ENCODE assay signal across 7 mouse cellular contexts in genomic region chr8:78630414-78631164, GRCm38 (mm10).
DNase-seq lines count a peak whose midpoint lies in the region; ATAC-seq and TF ChIP-seq lines count a peak whose summit lies in the region.

No protein-coding gene starts in this region.

- H3K4me3 ChIP-seq in layer of hippocampus, adult 2 months, result no peak overlapping the region; the same call in 1 of the 2 replicates
- no peak overlapping the region; the same call in 1 of the 2 replicates for H3K4me3 ChIP-seq in macrophage (ENCODE audit: inconsistent target)

- H3K79me2 ChIP-seq in macrophage (ENCODE audit: inconsistent target), result no peaks in the 10 kb centered on the region

- peak; percentile 60 for ATAC-seq in common myeloid progenitor, adult 5-6 weeks (replicated peaks; ENCODE audit: low read depth, poor library complexity, severe bottlenecking)

- TF ChIP-seq CTCF in layer of hippocampus, adult 2 months (conservative IDR thresholded peaks at IDR 0.05), result no peak

- WGBS in macrophage (ENCODE audit: missing documents), result 19% methylated on average over 17 of the region's 19 CpGs

- no peaks in the 10 kb centered on the region for H3K36me3 ChIP-seq in macrophage (ENCODE audit: inconsistent target)

- DNase-seq in layer of hippocampus, adult 2 months (ENCODE audit: low spot score in 2 of 2), result no peak
- DNase-seq in layer of hippocampus, postnatal 10 days (ENCODE audit: low spot score in 2 of 2), result no peak
- DNase-seq in R1 (ENCODE audit: low read depth, low spot score), result peak; percentile 49
- DNase-seq in right cerebral cortex, postnatal 14 days, result no peak
- DNase-seq in cerebellum, adult 8-10 months, result no peak

- peak overlapping the region; percentile 19; the same call in 1 of the 2 replicates for H3K27ac ChIP-seq in layer of hippocampus, adult 2 months
- peak overlapping the region; percentile 68 for H3K27ac ChIP-seq in macrophage
